Mouse (Mus musculus): ENCODE measurements at regions not wholly inside any gene's neighbourhood (a gene's known extent, or its start where the extent isn't known, plus 50 kb on each side); places are given as distances from the start of the nearest gene placed in this dataset.

DNA sequence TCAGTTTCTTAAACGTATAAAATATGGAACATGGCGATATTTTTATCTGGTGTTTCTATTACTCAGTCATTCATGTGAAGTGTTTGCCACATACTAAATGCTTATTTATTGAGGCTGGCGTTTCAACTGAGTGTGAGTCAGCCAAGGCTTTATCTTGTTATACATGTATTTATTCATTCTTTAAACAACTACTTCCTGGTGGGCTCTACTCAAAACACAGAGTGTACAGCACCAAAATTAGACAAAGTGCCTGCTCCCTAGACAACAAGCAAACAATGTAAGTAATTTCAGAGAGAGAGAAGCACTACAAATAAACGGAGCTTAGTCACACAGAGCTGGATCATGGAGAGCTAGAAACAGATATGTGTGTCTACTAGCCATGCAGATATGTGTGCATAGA lies 159.5 kb downstream of the Car8 start:
- TF ChIP-seq POLR2A (IDR thresholded peaks at IDR 0.05; ENCODE audit: low read depth, low read length) (no peak), CTCF (conservative IDR thresholded peaks at IDR 0.05; ENCODE audit: insufficient read depth, insufficient read length, low read depth, low read length) (no peak)
